Comparison of ENCODE assay signal across 16 mouse cellular contexts in genomic region chr13:101966799-101967397, GRCm38 (mm10).
"Had no signal": no experiment of that assay in that cellular context is flagged by ENCODE, and none has a peak within 500 bp of the region (broad histone marks: within the 10 kb centered on the region; RNA-seq: fewer than 3 reads in every experiment).

No protein-coding gene starts in this region.

- H3K27ac ChIP-seq: liver, embryonic 13.5 days; lung, embryonic 15.5 days; macrophage; midbrain, embryonic 15.5 days; neural tube, embryonic 12.5 days; stomach, embryonic 15.5 days had no signal

- H3K4me2 ChIP-seq: liver, embryonic 13.5 days; lung, embryonic 15.5 days; midbrain, embryonic 11.5 days; midbrain, embryonic 15.5 days; neural tube, embryonic 12.5 days; stomach, embryonic 15.5 days had no signal

- ATAC-seq: liver, postnatal 0 days; midbrain, embryonic 15.5 days had no signal

- H3K36me3 ChIP-seq: liver, embryonic 13.5 days; lung, embryonic 15.5 days; midbrain, embryonic 15.5 days; neural tube, embryonic 12.5 days; stomach, embryonic 15.5 days had no signal

- H3K9ac ChIP-seq: liver, embryonic 13.5 days; liver, postnatal 0 days; lung, embryonic 15.5 days; midbrain, embryonic 15.5 days; neural tube, embryonic 12.5 days; stomach, embryonic 15.5 days had no signal

- DNase-seq: kidney, adult 8-10 months; kidney, postnatal 25 days; liver; liver, embryonic 13.5 days; liver, postnatal 0 days; lung, postnatal 14 days; spleen, adult 18-20 months; thymus, adult 2 months; thymus, postnatal 36 days had no signal

- H3K27me3 ChIP-seq: liver, embryonic 13.5 days; lung, embryonic 15.5 days; megakaryocyte, embryonic 14.5 days; midbrain, embryonic 15.5 days; neural tube, embryonic 12.5 days; stomach, embryonic 15.5 days had no signal

- H3K4me1 ChIP-seq: liver, embryonic 13.5 days; lung, embryonic 15.5 days; megakaryocyte, embryonic 14.5 days; midbrain, embryonic 15.5 days; neural tube, embryonic 12.5 days; stomach, embryonic 15.5 days had no signal

- H3K4me3 ChIP-seq: liver, embryonic 13.5 days; lung, embryonic 15.5 days; megakaryocyte, embryonic 14.5 days; midbrain, embryonic 15.5 days; neural tube, embryonic 12.5 days; stomach, embryonic 15.5 days had no signal

- H3K9me3 ChIP-seq: liver, embryonic 13.5 days; lung, embryonic 15.5 days; megakaryocyte, embryonic 14.5 days; midbrain, embryonic 15.5 days; neural tube, embryonic 12.5 days; stomach, embryonic 15.5 days had no signal
